Mouse (Mus musculus): Measurements from ENCODE around the gene Lhx8.

DNA sequence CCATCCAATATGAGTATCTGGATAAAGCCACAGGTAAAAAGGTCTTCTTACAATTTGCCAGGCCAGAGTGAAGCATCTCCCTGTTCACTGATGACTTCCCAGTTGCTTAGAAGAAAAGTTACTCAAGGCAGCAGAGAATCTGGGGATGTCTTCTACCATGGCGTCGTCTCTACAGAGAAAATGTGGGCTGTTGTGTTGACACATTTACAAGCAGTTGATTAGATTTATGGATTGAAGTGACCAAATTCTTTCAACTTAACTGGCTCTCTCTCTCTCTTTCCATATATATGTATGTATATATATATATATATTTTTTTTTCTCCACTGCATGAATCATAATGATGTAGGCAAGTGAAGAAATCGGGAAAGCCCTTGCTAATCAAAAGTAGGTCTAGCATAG is 55.8 kb downstream of the Lhx8 start:
- TF ChIP-seq CTCF (IDR thresholded peaks at IDR 0.05; ENCODE audit: extremely low read depth, insufficient read depth, low read length) = no peak
- TF ChIP-seq POLR2A (IDR thresholded peaks at IDR 0.05; ENCODE audit: extremely low read depth, insufficient read depth, low read length) = no peak

All from cortical plate, adult 2 months (tissue).